Mouse (Mus musculus) adrenal gland, postnatal 36 days (tissue): ENCODE measurements around the gene Epha7. TPM values are rescaled to one million over a fixed set of nuclear protein-coding genes. Genes with fewer than 3 reads are reported as not detected.

Experiments
- DNase-seq, 2 experiments: peaks; one replicate each; pipeline ENCODE4 v3.0.0; 2021; ENCODE audit warnings: mixed read lengths in 1 of 2
- long read RNA-seq, 2 experiments: library from polyadenylated mRNA; stranded (forward); transcript quantifications; one replicate each; pipeline ENCODE4 v2.0.0; 2021; ENCODE audit warnings: borderline sequencing depth in 2 of 2
- total RNA-seq, 2 experiments: library from RNA; stranded (reverse); gene quantifications; 2 replicates each; pipeline ENCODE4 v1.2.3; 2021

Gene Epha7
- 1 to 10 TPM; 2.0 to 2.9 TPM for total RNA-seq
- long read RNA-seq, experiment 1, full-length matches to known transcripts = 4 of 6 reads
- long read RNA-seq, experiment 1, partial matches to known transcripts = 2 of 6 reads
- long read RNA-seq, experiment 1, other reads (novel, unspliced or antisense) = 0 of 6 reads
- long read RNA-seq, experiment 2, full-length matches to known transcripts = 1 of 1 reads
- long read RNA-seq, experiment 2, partial matches to known transcripts = 0 of 1 reads
- long read RNA-seq, experiment 2, other reads (novel, unspliced or antisense) = 0 of 1 reads

- peak; percentile 98 for DNase-seq
These were observed at the start of gene Epha7 for GRCm38 (mm10) chr4:28812691-28813289. TSS of gene Epha7 (plus strand) at chr4:28813131.

GRCm38 (mm10) chr4:28783961-28784360 is 29.0 kb upstream of the Epha7 start:
- DNase-seq = no peak

GRCm38 (mm10) chr4:28808800-28809199 is 4.1 kb upstream of the Epha7 start:
- DNase-seq = peak in 1 of 2 experiments; percentile 26

- no peak for DNase-seq
These were observed 3.2 kb upstream of the Epha7 start for GRCm38 (mm10) chr4:28809703-28810102.

GRCm38 (mm10) chr4:28813551-28814475 is 882 bp downstream of the Epha7 start:
- peak; percentile 26 to 46 for DNase-seq

GRCm38 (mm10) chr4:28814476-28814815 is 1.5 kb downstream of the Epha7 start:
- no peak for DNase-seq

- DNase-seq = peak; percentile 57 to 62
These were observed 2.1 kb downstream of the Epha7 start for GRCm38 (mm10) chr4:28814816-28815620.

- DNase-seq = no peak
These were observed 2.6 kb downstream of the Epha7 start for GRCm38 (mm10) chr4:28815621-28815920.

GRCm38 (mm10) chr4:28823616-28824015 is 10.7 kb downstream of the Epha7 start:
- no peak for DNase-seq

- DNase-seq = peak in 1 of 2 experiments; percentile 7
These were observed 11.7 kb downstream of the Epha7 start for GRCm38 (mm10) chr4:28824616-28825015.

GRCm38 (mm10) chr4:28837669-28838068 is 24.7 kb downstream of the Epha7 start:
- no peak for DNase-seq

GRCm38 (mm10) chr4:28846311-28846710 is 33.4 kb downstream of the Epha7 start:
- DNase-seq = no peak

GRCm38 (mm10) chr4:28850388-28850787 is 37.5 kb downstream of the Epha7 start:
- no peak for DNase-seq

GRCm38 (mm10) chr4:28862845-28863666 is 50.1 kb downstream of the Epha7 start:
- DNase-seq = no peak

- no peak for DNase-seq
These were observed 53.5 kb downstream of the Epha7 start for GRCm38 (mm10) chr4:28866411-28866810.

GRCm38 (mm10) chr4:28871615-28872014 is 58.7 kb downstream of the Epha7 start:
- no peak for DNase-seq

GRCm38 (mm10) chr4:28881271-28882044 is 68.5 kb downstream of the Epha7 start:
- no peak for DNase-seq

- no peak for DNase-seq
These were observed 76.7 kb downstream of the Epha7 start for GRCm38 (mm10) chr4:28889630-28890029.

GRCm38 (mm10) chr4:28890102-28890501 is 77.2 kb downstream of the Epha7 start:
- DNase-seq = no peak

- DNase-seq = no peak
These were observed 82.5 kb downstream of the Epha7 start for GRCm38 (mm10) chr4:28895480-28895879.

- no peak for DNase-seq
These were observed 86.4 kb downstream of the Epha7 start for GRCm38 (mm10) chr4:28899373-28899772.
